Mouse (Mus musculus) erythroblast, embryonic 14.5 days (primary cell): ENCODE results near the gene Cdc20. TPM values are rescaled to one million over a fixed set of nuclear protein-coding genes. Genes with fewer than 3 reads are reported as not detected.
A peak's percentile ranks its signal among the peaks of the same experiment; 100 is the strongest.

Source experiments
- H3K27me3 ChIP-seq: 2 replicates; pipeline ENCODE4 v1.6.1; 2012; ENCODE audit warnings: inconsistent platforms; ENCODE audit not compliant: control insufficient read depth
- H3K36me3 ChIP-seq: 2 replicates; pipeline ENCODE4 v1.6.1; 2012; ENCODE audit warnings: mild to moderate bottlenecking, inconsistent platforms; ENCODE audit not compliant: control insufficient read depth
- H3K4me1 ChIP-seq: 2 replicates; pipeline ENCODE4 v1.6.1; 2012; ENCODE audit warnings: inconsistent platforms; ENCODE audit not compliant: control insufficient read depth
- H3K4me3 ChIP-seq: replicated peaks from 2 replicates; pipeline ENCODE3; 2012; ENCODE audit warnings: moderate library complexity, mild to moderate bottlenecking, inconsistent platforms
- H3K9me3 ChIP-seq: 2 replicates; pipeline ENCODE4 v1.6.1; 2012; ENCODE audit warnings: low read length, inconsistent platforms, mixed read lengths; ENCODE audit not compliant: control insufficient read depth
- GATA1 ChIP-seq: IDR thresholded peaks from 2 replicates; pipeline ENCODE4 v1.6.1; 2012; ENCODE audit warnings: low read length, inconsistent platforms, mixed read lengths
- TAL1 ChIP-seq: IDR thresholded peaks from 3 replicates; pipeline ENCODE4 v1.6.1; 2012; ENCODE audit warnings: low read length, inconsistent platforms, mixed read lengths
- polyA plus RNA-seq: library from polyadenylated mRNA; stranded (reverse); fragments of >175 nt; gene quantifications from 2 replicates; pipeline ENCODE4 v1.2.3, GENCODE M21; 2012

Gene Cdc20
- polyA plus RNA-seq, 1 experiment = 31.7 TPM

DNA sequence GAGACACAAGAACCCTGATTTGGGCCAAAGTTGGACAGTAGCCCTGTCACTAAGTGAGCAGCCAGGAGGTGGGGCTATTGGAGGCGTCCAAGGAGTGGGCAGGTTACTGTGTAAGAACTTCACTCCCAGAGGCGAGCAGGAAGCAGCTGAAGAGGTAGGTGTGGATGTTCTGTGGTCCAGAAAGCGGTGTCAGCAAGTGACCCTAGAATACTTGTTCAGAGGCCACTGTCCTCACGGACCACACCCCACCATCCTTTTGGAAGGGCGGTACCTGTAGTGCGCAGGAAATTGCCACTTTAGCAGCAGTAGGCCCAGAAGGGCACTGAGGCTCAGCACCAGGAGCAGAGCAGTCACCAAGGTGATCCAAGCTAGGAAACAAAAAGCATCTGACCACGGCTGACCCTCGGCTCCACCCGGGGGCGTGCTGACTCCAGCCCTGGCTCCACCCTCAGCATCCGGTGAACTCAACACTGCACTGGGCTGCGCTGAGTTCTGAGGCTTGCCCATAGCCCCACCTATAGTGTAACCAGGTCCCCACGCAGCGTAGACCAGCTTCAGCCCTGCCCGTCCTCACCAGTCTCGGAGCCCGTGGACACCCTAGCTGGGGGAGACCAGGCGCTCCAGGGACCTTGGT, 8.7 kb upstream of the Cdc20 start:
- H3K36me3 ChIP-seq = no peaks in the 10 kb centered on the region
- H3K9me3 ChIP-seq = no peaks in the 10 kb centered on the region
- no peak overlapping the region for H3K4me3 ChIP-seq
- TF ChIP-seq GATA1 = no peak
- TF ChIP-seq TAL1 = no peak
- H3K4me1 ChIP-seq = peaks cover 5% of the 10 kb centered on the region
- peaks cover 2% of the 10 kb centered on the region; the same call in 1 of the 2 replicates for H3K27me3 ChIP-seq

DNA sequence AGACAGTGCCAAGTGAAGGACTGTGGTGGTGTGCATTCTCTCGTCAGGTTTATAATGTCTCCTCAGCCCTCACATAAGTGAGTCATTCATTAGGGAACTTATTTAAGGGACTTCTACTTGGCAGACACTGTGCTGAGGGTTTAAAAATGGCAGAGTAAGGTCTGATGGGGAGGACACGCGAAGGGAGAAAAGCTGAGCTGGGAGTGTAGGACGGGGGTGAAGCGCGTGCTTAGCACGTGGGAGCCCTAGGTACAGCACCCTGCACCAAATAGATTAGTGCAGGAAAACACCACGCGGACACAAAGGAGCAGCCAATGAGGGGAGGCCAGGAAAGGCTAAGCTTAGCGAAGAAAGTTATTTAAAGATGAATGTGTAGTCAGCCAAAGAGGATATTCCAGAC, 7.9 kb upstream of the Cdc20 start:
- no peaks in the 10 kb centered on the region for H3K9me3 ChIP-seq
- no peaks in the 10 kb centered on the region for H3K36me3 ChIP-seq
- peaks cover 5% of the 10 kb centered on the region for H3K4me1 ChIP-seq
- no peak for TF ChIP-seq GATA1
- no peak for TF ChIP-seq TAL1
- no peak overlapping the region for H3K4me3 ChIP-seq
- H3K27me3 ChIP-seq = peaks cover 2% of the 10 kb centered on the region; the same call in 1 of the 2 replicates

DNA sequence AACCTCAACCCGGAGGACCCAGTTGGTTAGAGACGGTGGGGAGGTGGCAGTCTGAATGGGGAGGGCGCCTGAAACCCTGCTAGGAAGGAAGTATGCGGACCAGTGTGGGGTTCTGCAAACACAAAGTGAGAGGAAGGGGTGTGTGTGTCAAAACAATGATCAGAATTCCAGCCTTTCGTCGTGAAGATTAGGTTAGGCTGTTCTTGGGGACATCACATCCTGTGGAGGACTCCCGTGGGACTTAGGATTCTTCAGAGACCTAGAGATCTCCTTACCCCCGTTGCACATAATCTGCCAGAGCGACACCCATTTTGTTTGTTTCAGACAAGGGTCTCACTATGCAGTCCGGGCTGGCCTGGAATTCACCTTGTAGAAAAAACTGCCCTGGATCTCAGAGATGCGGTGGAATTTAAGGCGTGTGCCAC, 689 bp upstream of the Cdc20 start:
- H3K27me3 ChIP-seq = no peaks in the 10 kb centered on the region
- H3K4me3 ChIP-seq = peak overlapping the region; percentile 90
- peaks cover 41% of the 10 kb centered on the region for H3K36me3 ChIP-seq
- TF ChIP-seq GATA1 (no peak), TAL1 (no peak)
- peaks cover 44% of the 10 kb centered on the region for H3K4me1 ChIP-seq
- H3K9me3 ChIP-seq = no peaks in the 10 kb centered on the region

DNA sequence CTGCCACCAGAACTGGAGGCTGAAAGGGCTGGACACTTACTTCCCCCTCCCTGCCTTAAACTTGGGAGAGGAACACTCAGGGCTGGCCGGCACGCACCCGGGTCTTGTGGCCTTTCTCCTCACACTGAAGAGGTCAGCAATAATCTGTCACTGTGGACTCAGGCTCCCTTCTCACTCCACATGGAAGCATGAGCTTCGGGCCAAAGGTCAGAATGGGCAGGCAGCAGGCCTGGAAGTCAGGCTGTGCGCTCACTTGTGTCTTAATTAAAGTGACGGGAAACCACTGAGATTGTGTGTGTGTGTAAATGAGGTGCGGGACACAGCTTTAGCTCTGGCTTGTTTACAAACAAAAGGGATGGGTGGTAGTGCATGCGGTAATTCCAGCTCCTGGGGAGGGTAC, 4.8 kb downstream of the Cdc20 start:
- Histone ChIP-seq H3K36me3 (peaks cover 85% of the 10 kb centered on the region), H3K9me3 (no peaks in the 10 kb centered on the region), H3K4me3 (peak overlapping the region; percentile 10), H3K27me3 (no peaks in the 10 kb centered on the region), H3K4me1 (peaks cover 88% of the 10 kb centered on the region)
- no peak for TF ChIP-seq GATA1
- no peak for TF ChIP-seq TAL1

DNA sequence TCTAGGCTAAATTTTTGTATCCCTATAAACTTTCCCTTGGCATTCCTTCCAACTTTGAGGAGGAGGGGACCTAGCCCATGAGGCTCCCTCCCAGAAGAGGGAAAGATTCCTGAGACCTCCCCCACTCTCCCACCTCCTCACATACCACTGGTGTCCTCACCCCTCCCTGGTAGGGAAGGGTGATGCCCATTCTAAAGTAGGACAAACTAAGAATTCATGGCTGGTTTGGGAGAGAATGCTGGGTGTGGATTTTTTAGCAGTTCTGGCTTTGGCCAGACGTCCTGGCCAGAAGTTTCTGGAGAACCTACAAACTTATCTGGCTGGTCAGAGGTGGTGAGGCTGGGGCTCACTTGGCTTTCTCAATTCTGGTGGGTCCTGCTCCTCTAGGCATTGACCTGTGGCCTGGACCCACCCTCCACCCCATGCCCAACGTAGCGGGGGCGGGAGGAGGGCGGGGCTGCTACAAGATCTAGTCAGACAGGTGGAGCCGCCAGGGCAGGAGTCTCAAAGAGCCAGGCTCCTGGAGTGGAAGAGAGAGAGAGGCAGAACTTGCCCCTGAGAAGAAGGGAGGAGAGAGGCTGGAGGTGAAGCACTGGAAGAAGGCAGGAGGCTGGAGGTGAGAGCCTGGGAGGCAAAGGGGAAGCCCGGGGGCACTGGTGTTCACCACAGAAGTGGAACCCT, 7.8 kb downstream of the Cdc20 start:
- TF ChIP-seq TAL1 (no peak), GATA1 (no peak)
- no peaks in the 10 kb centered on the region for H3K9me3 ChIP-seq
- no peaks in the 10 kb centered on the region for H3K27me3 ChIP-seq
- H3K4me1 ChIP-seq = peaks cover 98% of the 10 kb centered on the region
- peaks cover 67% of the 10 kb centered on the region for H3K36me3 ChIP-seq
- H3K4me3 ChIP-seq = peak overlapping the region; percentile 84

DNA sequence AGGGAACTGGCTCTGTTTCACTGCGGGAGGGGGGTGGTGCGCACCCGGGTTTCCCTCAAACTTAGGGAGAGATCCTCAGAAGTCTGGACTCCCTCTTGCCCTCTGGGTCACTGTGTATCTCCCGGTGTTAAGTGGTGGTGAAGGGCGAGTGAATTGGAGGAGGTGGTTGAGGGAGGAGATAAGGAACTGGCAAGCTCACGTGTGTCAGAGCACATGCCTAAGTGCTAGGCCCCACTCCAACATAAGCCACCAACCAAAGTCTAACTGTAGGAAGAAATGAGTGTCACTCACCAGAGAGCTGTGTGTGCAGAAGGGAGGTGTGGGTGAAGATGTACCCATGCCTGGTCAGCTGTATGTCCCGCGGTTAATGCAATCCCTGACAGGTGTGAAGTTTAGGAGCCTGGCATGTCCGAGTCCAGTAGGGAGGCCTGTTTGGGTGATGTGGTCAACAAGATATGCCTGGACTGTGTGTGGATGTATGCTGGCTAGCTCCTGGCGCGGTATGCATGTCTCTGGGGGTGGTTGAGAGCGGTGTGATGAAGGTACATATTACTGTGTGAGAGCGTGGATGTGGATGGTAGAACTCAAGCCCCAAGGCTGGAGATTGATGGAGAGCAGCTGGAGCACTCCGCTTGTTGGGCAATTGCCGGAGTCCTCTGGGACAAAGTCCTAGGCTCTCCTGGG, 8.5 kb downstream of the Cdc20 start:
- Histone ChIP-seq H3K9me3 (no peaks in the 10 kb centered on the region), H3K4me1 (peaks cover 98% of the 10 kb centered on the region), H3K36me3 (peaks cover 64% of the 10 kb centered on the region), H3K4me3 (peak overlapping the region; percentile 84), H3K27me3 (no peaks in the 10 kb centered on the region)
- no peak for TF ChIP-seq TAL1
- peak; percentile 67 for TF ChIP-seq GATA1

DNA sequence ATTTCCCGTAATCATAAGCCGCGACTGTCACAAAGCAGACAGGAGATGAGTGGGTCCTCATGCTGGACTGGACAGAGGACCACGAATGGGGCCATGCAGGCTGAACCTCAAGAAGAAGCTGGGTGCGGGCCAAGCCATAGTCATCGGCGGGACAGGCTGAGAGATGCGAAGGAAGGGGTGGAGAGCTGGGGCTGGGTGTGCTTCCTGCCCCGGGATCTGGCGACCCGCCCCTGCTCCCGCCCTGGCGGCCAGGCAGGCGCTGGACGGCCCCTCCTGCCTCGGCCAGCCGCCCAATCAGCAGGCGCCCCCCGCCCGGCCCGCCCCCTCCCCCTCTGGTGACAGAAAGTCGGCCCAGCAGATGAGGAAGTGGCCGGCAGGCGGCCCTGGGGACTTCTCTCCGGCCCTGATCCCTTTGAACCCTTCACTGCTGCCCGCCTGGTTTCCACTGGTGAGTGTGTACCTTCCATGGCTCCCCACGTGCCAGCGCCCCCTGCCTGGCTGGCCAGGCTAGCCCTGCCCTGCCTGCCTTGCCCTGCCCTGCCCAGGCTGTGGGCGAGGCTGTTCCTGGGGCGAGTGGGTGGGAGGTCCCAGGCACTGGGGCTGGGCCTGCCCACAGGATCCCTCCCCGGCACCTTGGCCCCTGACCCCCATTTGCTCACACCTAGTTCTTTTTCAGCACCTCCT, 9.2 kb downstream of the Cdc20 start, which contains the start of gene Elovl1:
Gene Elovl1 (plus strand): TSS at position 326 of the 684 bp plus-strand sequence.
- Histone ChIP-seq H3K9me3 (no peaks in the 10 kb centered on the region), H3K4me1 (peaks cover 97% of the 10 kb centered on the region), H3K36me3 (peaks cover 63% of the 10 kb centered on the region), H3K4me3 (peak within 1 kb of the TSS; percentile 84), H3K27me3 (no peaks in the 10 kb centered on the region)
- TF ChIP-seq GATA1 = no peak
- TF ChIP-seq TAL1 = no peak

DNA sequence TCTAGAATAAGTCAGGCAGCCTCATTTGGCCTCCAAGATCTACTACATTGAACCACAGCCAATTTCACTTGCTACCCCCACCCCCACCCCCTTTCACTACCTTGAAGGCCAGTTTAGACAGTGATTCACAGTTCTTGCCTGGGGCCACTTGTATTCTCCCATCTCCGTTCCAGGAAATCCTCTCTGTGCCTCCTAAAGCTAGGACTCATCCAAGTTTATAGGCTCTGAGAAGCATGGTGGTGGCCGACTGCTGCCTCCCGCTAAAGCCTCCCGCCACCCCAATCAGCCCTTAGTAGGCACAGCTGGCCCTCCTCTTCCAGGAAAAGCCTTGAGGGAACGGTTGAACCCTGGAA, 9.8 kb downstream of the Cdc20 start:
- Histone ChIP-seq H3K4me3 (peak overlapping the region; percentile 84), H3K4me1 (peaks cover 92% of the 10 kb centered on the region), H3K27me3 (no peaks in the 10 kb centered on the region), H3K36me3 (peaks cover 57% of the 10 kb centered on the region), H3K9me3 (no peaks in the 10 kb centered on the region)
- TF ChIP-seq GATA1 (no peak), TAL1 (no peak)

DNA sequence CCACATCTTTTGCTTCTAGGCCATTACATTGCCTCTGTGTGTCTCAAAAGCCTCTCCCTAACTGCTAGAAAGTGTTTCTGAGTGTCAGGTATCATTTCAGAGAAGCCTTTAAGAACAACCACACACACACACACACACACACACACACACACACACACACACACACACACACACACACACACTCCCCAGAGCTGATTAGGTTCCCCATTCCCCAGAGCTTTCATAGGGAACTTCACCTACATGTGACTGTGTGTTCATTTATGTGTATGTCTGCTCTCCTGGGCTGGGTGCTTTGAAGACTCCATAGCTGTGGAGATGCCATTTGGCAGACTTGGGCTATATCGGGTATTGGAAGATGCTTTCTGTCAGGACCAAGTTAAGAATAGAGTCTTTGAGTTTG, 11.8 kb downstream of the Cdc20 start:
- Histone ChIP-seq H3K4me3 (no peak overlapping the region), H3K4me1 (peaks cover 76% of the 10 kb centered on the region), H3K9me3 (no peaks in the 10 kb centered on the region), H3K27me3 (no peaks in the 10 kb centered on the region), H3K36me3 (peaks cover 51% of the 10 kb centered on the region)
- TF ChIP-seq TAL1 = no peak
- TF ChIP-seq GATA1 = no peak
